ENCODE assay signal across 23 mouse cellular contexts in the genomic region with DNA sequence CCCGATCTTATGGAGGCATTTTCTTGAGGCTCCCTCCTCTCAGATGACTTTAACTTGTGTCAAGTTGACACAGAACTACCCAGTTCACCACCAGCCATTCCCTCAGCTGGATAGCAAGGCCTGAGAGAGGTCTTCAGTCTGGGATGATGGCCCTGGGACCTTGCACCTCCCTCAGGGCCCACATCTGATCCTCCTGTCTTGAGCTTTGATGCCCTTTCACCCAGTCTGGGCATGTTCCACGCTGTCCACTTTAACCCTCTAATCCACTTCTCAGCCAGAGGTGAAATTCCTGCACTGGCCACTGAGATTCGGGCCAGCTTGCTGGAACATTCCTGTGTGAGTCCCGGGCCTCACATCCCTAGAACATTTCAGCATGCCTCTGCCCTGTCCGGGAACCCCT. TPM values are rescaled to one million over a fixed set of nuclear protein-coding genes. Genes with fewer than 3 reads are reported as not detected.
DNase-seq lines count a peak whose midpoint lies in the region; ATAC-seq lines count a peak whose summit lies in the region.
"Had no signal": no experiment of that assay in that cellular context is flagged by ENCODE, and none has a peak within 500 bp of the region (broad histone marks: within the 10 kb centered on the region; RNA-seq: fewer than 3 reads in every experiment).

No protein-coding gene starts in this region.

- peaks cover 30% of the 10 kb centered on the region for H3K4me1 ChIP-seq in heart, embryonic 13.5 days
- H3K4me1 ChIP-seq: limb, embryonic 12.5 days; midbrain, embryonic 13.5 days had no signal

- H3K27ac ChIP-seq in heart, embryonic 13.5 days (replicated peaks), result 0 out of 2 replicates have a peak overlapping the region, but pooled peaks have one; percentile 46
- H3K27ac ChIP-seq: embryonic facial prominence, embryonic 15.5 days; layer of hippocampus, adult 2 months; limb, embryonic 12.5 days; liver, embryonic 13.5 days; midbrain, embryonic 13.5 days; stomach, postnatal 0 days had no signal

- H3K9me3 ChIP-seq in heart, embryonic 13.5 days, result peaks cover 3% of the 10 kb centered on the region; the same call in 1 of the 2 replicates
- H3K9me3 ChIP-seq: embryonic facial prominence, embryonic 15.5 days; liver, embryonic 13.5 days had no signal

- H3K4me3 ChIP-seq in heart, embryonic 13.5 days, result no peak overlapping the region
- H3K4me3 ChIP-seq: embryonic facial prominence, embryonic 15.5 days; layer of hippocampus, adult 2 months; limb, embryonic 12.5 days; liver, embryonic 13.5 days; midbrain, embryonic 13.5 days had no signal

- H3K36me3 ChIP-seq in heart, embryonic 13.5 days, result no peaks in the 10 kb centered on the region
- H3K36me3 ChIP-seq: embryonic facial prominence, embryonic 15.5 days; limb, embryonic 12.5 days; liver, embryonic 13.5 days; midbrain, embryonic 13.5 days had no signal

- no peak overlapping the region for H3K9ac ChIP-seq in heart, embryonic 13.5 days
- H3K9ac ChIP-seq: embryonic facial prominence, embryonic 15.5 days; limb, embryonic 12.5 days; liver, embryonic 13.5 days; midbrain, embryonic 13.5 days had no signal

- no peak for DNase-seq in heart, adult 11 months
- DNase-seq in kidney, adult 9 months, result peak; percentile 68
- no peak for DNase-seq in kidney, adult 11 months
- DNase-seq in NIH3T3 (ENCODE audit: low read depth) (peak; percentile 36), adipocyte (ENCODE audit: low spot score) (peak; percentile 71)
- no peak for DNase-seq in Muller cell, postnatal 12 days (ENCODE audit: inconsistent ontology term)
- DNase-seq: adrenal gland, postnatal 14 days; cerebellum, adult 8-10 months; cerebellum, postnatal 36 days; embryo, embryonic 11 days; gastrocnemius, postnatal 25 days; liver, embryonic 13.5 days; lung, adult 2 months; thymus, adult 2 months; thymus, postnatal 4 days had no signal

- 53% methylated on average over 5 of the region's 5 CpGs for WGBS in heart, embryonic 13.5 days

- 0 out of 2 replicates have a peak, but pooled peaks cover 4% of the 10 kb centered on the region for H3K27me3 ChIP-seq in heart, embryonic 13.5 days (replicated peaks)
- H3K27me3 ChIP-seq: embryonic facial prominence, embryonic 15.5 days; limb, embryonic 12.5 days; midbrain, embryonic 13.5 days had no signal

- H3K4me2 ChIP-seq in heart, embryonic 13.5 days, result no peak overlapping the region
- H3K4me2 ChIP-seq: embryonic facial prominence, embryonic 15.5 days; limb, embryonic 12.5 days; liver, embryonic 13.5 days; midbrain, embryonic 13.5 days had no signal

- ATAC-seq in heart, embryonic 13.5 days (ENCODE audit: extremely low read depth, insufficient number of reproducible peaks, low FRiP score, low TSS enrichment), result no peak
- ATAC-seq: forebrain, embryonic 16.5 days; intestine, postnatal 0 days; midbrain, embryonic 13.5 days had no signal

RNA-seq across cellular contexts. Expression of a gene that starts 17.3 kb away (rescaled TPM):
- 288 and 305 TPM in 2 replicates for polyA plus RNA-seq in heart, embryonic 13.5 days (2015; fragmentation: Nextera tagmentation; extraction: Ambion mirVana)

RNA-seq across cellular contexts. Expression of a gene that starts 46.2 kb away (rescaled TPM):
- polyA plus RNA-seq in heart, embryonic 13.5 days (2015; fragmentation: Nextera tagmentation; extraction: Ambion mirVana), result 6.2 and 6.6 TPM in 2 replicates

Comparison
In these comparisons a context has a peak if more than half of its experiments do, and no peak if none do; other contexts are left out.
1. DNase-seq: peak in kidney, adult 9 months (single experiment), NIH3T3 (single experiment) and adipocyte (single experiment); none in heart, adult 11 months (single experiment), kidney, adult 11 months (single experiment) and Muller cell, postnatal 12 days (single experiment).